Mouse (Mus musculus) liver, embryonic 12.5 days (tissue): Measurements from ENCODE around the gene Nol3. TPM values are rescaled to one million over a fixed set of nuclear protein-coding genes. Genes with fewer than 3 reads are reported as not detected.
A peak's percentile ranks its signal among the peaks of the same experiment; 100 is the strongest.

ENCODE experiments used
- ATAC-seq: fragments of 200-750 bp; cut with Nextera tagmentation; 2 replicates; pipeline ENCODE4 v1.8.0; 2017; ENCODE audit warnings: moderate number of reproducible peaks, mild to moderate bottlenecking, moderate library complexity
- H3K27ac ChIP-seq: fragments of 300-500 bp; sonication (generic); 2 replicates; pipeline ENCODE4 v1.5.1; 2016; ENCODE audit warnings: mild to moderate bottlenecking
- H3K27me3 ChIP-seq: fragments of 300-500 bp; sonication (generic); replicated peaks from 2 replicates; pipeline ENCODE4 v1.6.1; 2016; ENCODE audit warnings: mild to moderate bottlenecking, moderate library complexity
- H3K36me3 ChIP-seq: fragments of 300-500 bp; sonication (generic); 2 replicates; pipeline ENCODE4 v1.6.1; 2016; ENCODE audit warnings: mild to moderate bottlenecking, moderate library complexity
- H3K4me1 ChIP-seq: fragments of 300-500 bp; sonication (generic); 2 replicates; pipeline ENCODE4 v1.6.1; 2016
- H3K4me2 ChIP-seq: fragments of 300-500 bp; sonication (generic); 2 replicates; pipeline ENCODE4 v1.6.1; 2016; ENCODE audit warnings: mild to moderate bottlenecking, moderate library complexity
- H3K4me3 ChIP-seq: fragments of 300-500 bp; sonication (generic); 2 replicates; pipeline ENCODE4 v1.5.1; 2016; ENCODE audit warnings: mild to moderate bottlenecking, moderate library complexity
- H3K9ac ChIP-seq: fragments of 300-500 bp; sonication (generic); 2 replicates; pipeline ENCODE4 v1.6.1; 2016; ENCODE audit warnings: mild to moderate bottlenecking, moderate library complexity
- H3K9me3 ChIP-seq: fragments of 300-500 bp; sonication (generic); replicated peaks from 2 replicates; pipeline ENCODE4 v1.6.1; 2016; ENCODE audit warnings: mild to moderate bottlenecking, moderate library complexity
- WGBS: fragments of 180-500 bp; shearing (Covaris S2); methylation state at CpG from one replicate; pipeline ENCODE4 v1.1.7; 2016; ENCODE audit not compliant: insufficient replicate concordance; 5-methylcytosine and 5-hydroxymethylcytosine counted together
- polyA plus RNA-seq: library from polyadenylated mRNA; unstranded; fragments of >200 nt; fragmentation: Nextera tagmentation; extraction: Ambion mirVana; gene quantifications from 2 replicates; pipeline ENCODE4 v1.2.1, GENCODE M21; 2016

Gene Nol3
- polyA plus RNA-seq, 1 experiment from 2014 or later, result 0.18 TPM

- Histone ChIP-seq H3K4me1 (peaks cover 62% of the 10 kb centered on the region), H3K9ac (peak within 1 kb of the TSS; percentile 56), H3K4me3 (peak within 1 kb of the TSS; percentile 28), H3K27ac (peak within 1 kb of the TSS; percentile 72), H3K36me3 (peaks cover 100% of the 10 kb centered on the region), H3K27me3 (no peaks in the 10 kb centered on the region), H3K9me3 (no peaks in the 10 kb centered on the region), H3K4me2 (peak within 1 kb of the TSS; percentile 56)
- WGBS, result 16% methylated on average over 29 of the region's 30 CpGs
- peak; percentile 75 for ATAC-seq
Observed at GRCm38 (mm10) chr8:105305211-105306145, 29.5 kb downstream of the Nol3 start, which contains the start of gene Elmo3. Gene Elmo3, plus strand, starts transcription at chr8:105305601.

- peak overlapping the region; percentile 28 for H3K4me3 ChIP-seq
- 74% methylated on average over 5 of the region's 5 CpGs for WGBS
- H3K4me2 ChIP-seq, result peak overlapping the region; percentile 56
- peak overlapping the region; percentile 63 for H3K27ac ChIP-seq
- H3K27me3 ChIP-seq, result no peaks in the 10 kb centered on the region
- H3K9me3 ChIP-seq, result no peaks in the 10 kb centered on the region
- peaks cover 100% of the 10 kb centered on the region for H3K36me3 ChIP-seq
- H3K9ac ChIP-seq, result peak overlapping the region; percentile 56; the same call in 1 of the 2 replicates
- peaks cover 56% of the 10 kb centered on the region for H3K4me1 ChIP-seq
- ATAC-seq, result no peak; the same call in 1 of the 2 replicates
Observed at GRCm38 (mm10) chr8:105306146-105306691, 30.3 kb downstream of the Nol3 start.

GRCm38 (mm10) chr8:105307670-105308069 is 31.7 kb downstream of the Nol3 start:
- ATAC-seq, result no peak
- Histone ChIP-seq H3K36me3 (peaks cover 100% of the 10 kb centered on the region), H3K27me3 (no peaks in the 10 kb centered on the region), H3K4me1 (peaks cover 56% of the 10 kb centered on the region), H3K4me3 (no peak overlapping the region), H3K9me3 (no peaks in the 10 kb centered on the region), H3K4me2 (no peak overlapping the region), H3K27ac (no peak overlapping the region), H3K9ac (no peak overlapping the region)
- 93% methylated on average over 13 of the region's 13 CpGs for WGBS

GRCm38 (mm10) chr8:105308428-105308827 is 32.5 kb downstream of the Nol3 start:
- Histone ChIP-seq H3K4me1 (peaks cover 56% of the 10 kb centered on the region), H3K9ac (no peak overlapping the region), H3K27me3 (no peaks in the 10 kb centered on the region), H3K9me3 (no peaks in the 10 kb centered on the region), H3K4me3 (no peak overlapping the region), H3K36me3 (peaks cover 100% of the 10 kb centered on the region), H3K27ac (no peak overlapping the region), H3K4me2 (no peak overlapping the region)
- ATAC-seq, result no peak
- WGBS, result 93% methylated on average over 10 of the region's 10 CpGs

- ATAC-seq, result no peak
- no peak overlapping the region for H3K27ac ChIP-seq
- H3K36me3 ChIP-seq, result peaks cover 100% of the 10 kb centered on the region
- no peak overlapping the region for H3K4me2 ChIP-seq
- no peak overlapping the region for H3K4me3 ChIP-seq
- no peak overlapping the region for H3K9ac ChIP-seq
- H3K4me1 ChIP-seq, result peaks cover 56% of the 10 kb centered on the region
- no peaks in the 10 kb centered on the region for H3K9me3 ChIP-seq
- 83% methylated on average over 15 of the region's 15 CpGs for WGBS
- H3K27me3 ChIP-seq, result no peaks in the 10 kb centered on the region
Observed at GRCm38 (mm10) chr8:105309142-105309847, 33.4 kb downstream of the Nol3 start.

GRCm38 (mm10) chr8:105310118-105310517 is 34.2 kb downstream of the Nol3 start:
- Histone ChIP-seq H3K9ac (no peak overlapping the region), H3K4me3 (no peak overlapping the region), H3K9me3 (no peaks in the 10 kb centered on the region), H3K4me2 (no peak overlapping the region), H3K27ac (0 out of 2 replicates have a peak overlapping the region, but pooled peaks have one; percentile 25), H3K4me1 (peaks cover 56% of the 10 kb centered on the region), H3K27me3 (no peaks in the 10 kb centered on the region), H3K36me3 (peaks cover 100% of the 10 kb centered on the region)
- 82% methylated on average over 8 of the region's 8 CpGs for WGBS
- no peak for ATAC-seq

GRCm38 (mm10) chr8:105311718-105312117 is 35.8 kb downstream of the Nol3 start:
- WGBS, result 13% methylated on average over 1 of the region's 1 CpGs
- Histone ChIP-seq H3K27ac (peak overlapping the region; percentile 79), H3K4me2 (0 out of 2 replicates have a peak overlapping the region, but pooled peaks have one; percentile 59), H3K9ac (0 out of 2 replicates have a peak overlapping the region, but pooled peaks have one; percentile 60), H3K27me3 (no peaks in the 10 kb centered on the region), H3K36me3 (peaks cover 100% of the 10 kb centered on the region), H3K9me3 (no peaks in the 10 kb centered on the region), H3K4me3 (no peak overlapping the region), H3K4me1 (peaks cover 52% of the 10 kb centered on the region)
- peak; percentile 68 for ATAC-seq

GRCm38 (mm10) chr8:105312891-105313481 is 37.0 kb downstream of the Nol3 start:
- WGBS, result 55% methylated on average over 8 of the region's 8 CpGs
- Histone ChIP-seq H3K9ac (peak overlapping the region; percentile 60), H3K36me3 (peaks cover 100% of the 10 kb centered on the region), H3K27ac (peak overlapping the region; percentile 79), H3K9me3 (no peaks in the 10 kb centered on the region), H3K4me3 (peak overlapping the region; percentile 8; the same call in 1 of the 2 replicates), H3K27me3 (no peaks in the 10 kb centered on the region), H3K4me1 (peaks cover 59% of the 10 kb centered on the region), H3K4me2 (peak overlapping the region; percentile 59)
- peak; percentile 74 for ATAC-seq

- peaks cover 67% of the 10 kb centered on the region for H3K4me1 ChIP-seq
- peak overlapping the region; percentile 59 for H3K4me2 ChIP-seq
- H3K4me3 ChIP-seq, result no peak overlapping the region
- H3K27ac ChIP-seq, result peak overlapping the region; percentile 79
- H3K9ac ChIP-seq, result peak overlapping the region; percentile 60
- no peaks in the 10 kb centered on the region for H3K9me3 ChIP-seq
- H3K36me3 ChIP-seq, result peaks cover 100% of the 10 kb centered on the region
- peak; percentile 27; the same call in 1 of the 2 replicates for ATAC-seq
- no peaks in the 10 kb centered on the region for H3K27me3 ChIP-seq
- 78% methylated on average over 9 of the region's 9 CpGs for WGBS
Observed at GRCm38 (mm10) chr8:105313622-105314402, 37.9 kb downstream of the Nol3 start.

- Histone ChIP-seq H3K4me3 (no peak overlapping the region), H3K27ac (peak overlapping the region; percentile 79), H3K4me1 (peaks cover 81% of the 10 kb centered on the region), H3K9me3 (no peaks in the 10 kb centered on the region), H3K36me3 (peaks cover 100% of the 10 kb centered on the region), H3K9ac (peak overlapping the region; percentile 29; the same call in 1 of the 2 replicates), H3K4me2 (no peak overlapping the region), H3K27me3 (no peaks in the 10 kb centered on the region)
- WGBS, result 91% methylated on average over 18 of the region's 18 CpGs
- ATAC-seq, result no peak
Observed at GRCm38 (mm10) chr8:105315073-105315769, 39.3 kb downstream of the Nol3 start.
